Mouse (Mus musculus): ENCODE data around the gene Acot6. TPM values are rescaled to one million over a fixed set of nuclear protein-coding genes. Genes with fewer than 3 reads are reported as not detected.
"Not testable (repeated sequence)": the region's sequence is repeated elsewhere in the genome, so short reads cannot be mapped to it uniquely, and the experiment has no call there.

Gene Acot6
- 1 to 10 TPM; 4.1 to 4.9 (median 4.1) TPM for total RNA-seq (2022)

DNA sequence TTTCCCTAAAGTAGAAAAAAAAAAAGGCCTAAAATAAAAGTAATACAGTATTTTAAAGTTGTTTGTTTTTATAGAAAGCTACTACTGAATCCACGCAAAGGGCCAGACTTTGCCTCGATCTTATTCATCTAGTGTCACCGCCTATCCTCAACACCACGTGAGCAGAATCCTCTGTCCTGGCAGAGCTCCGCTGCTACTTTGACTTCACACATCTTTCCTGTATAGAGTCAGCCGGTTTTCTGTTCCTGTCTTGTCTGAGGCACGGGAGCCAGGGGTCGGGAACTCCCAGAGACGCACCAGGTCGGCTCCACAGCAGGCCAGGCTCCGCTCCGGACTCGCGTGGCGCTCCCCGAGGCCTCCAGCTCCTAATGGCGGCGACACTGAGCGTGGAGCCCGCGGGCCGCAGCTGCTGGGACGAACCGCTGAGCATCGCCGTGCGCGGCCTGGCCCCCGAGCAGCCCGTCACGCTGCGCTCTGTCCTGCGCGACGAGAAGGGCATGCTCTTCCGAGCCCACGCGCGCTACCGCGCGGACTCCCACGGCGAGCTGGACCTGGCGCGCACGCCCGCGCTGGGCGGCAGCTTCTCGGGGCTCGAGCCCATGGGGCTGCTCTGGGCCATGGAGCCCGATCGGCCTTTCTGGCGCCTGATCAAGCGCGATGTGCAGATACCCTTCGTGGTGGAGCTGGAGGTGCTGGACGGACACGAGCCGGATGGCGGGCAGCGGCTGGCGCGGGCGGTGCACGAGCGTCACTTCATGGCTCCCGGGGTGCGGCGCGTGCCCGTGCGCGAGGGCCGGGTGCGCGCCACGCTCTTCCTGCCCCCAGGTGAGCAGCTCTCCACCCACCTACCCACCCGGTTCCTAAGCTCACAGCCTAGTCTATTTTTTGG lies at the start of gene Acot6:
TSS of gene Acot6 (plus strand) at position 51 of the 889 bp plus-strand sequence.
- peak in 1 of 2 experiments; percentile 32 for DNase-seq (ENCODE audit: low spot score in 2 of 2)

DNA sequence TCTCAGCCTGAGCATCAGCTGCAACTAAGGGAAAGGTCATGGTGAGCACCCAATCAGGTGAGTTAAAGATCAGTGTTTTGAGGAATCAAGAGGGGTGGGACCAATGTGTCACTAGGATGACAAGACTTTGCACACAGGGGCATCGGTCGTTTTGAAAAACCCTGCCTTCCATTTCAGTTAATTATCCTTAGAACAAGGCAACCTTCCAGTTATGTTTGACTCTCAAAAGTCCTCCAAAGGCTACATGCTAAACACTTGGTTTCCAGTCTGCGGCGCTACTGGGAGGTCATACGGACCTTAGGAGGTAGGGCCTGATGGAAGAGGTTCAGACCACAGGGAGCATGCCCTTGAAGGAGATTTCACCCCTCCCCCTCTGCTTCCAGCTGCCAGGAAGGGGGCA lies 49.7 kb upstream of the Acot6 start:
- DNase-seq (ENCODE audit: low spot score in 2 of 2): not testable (repeated sequence)

DNA sequence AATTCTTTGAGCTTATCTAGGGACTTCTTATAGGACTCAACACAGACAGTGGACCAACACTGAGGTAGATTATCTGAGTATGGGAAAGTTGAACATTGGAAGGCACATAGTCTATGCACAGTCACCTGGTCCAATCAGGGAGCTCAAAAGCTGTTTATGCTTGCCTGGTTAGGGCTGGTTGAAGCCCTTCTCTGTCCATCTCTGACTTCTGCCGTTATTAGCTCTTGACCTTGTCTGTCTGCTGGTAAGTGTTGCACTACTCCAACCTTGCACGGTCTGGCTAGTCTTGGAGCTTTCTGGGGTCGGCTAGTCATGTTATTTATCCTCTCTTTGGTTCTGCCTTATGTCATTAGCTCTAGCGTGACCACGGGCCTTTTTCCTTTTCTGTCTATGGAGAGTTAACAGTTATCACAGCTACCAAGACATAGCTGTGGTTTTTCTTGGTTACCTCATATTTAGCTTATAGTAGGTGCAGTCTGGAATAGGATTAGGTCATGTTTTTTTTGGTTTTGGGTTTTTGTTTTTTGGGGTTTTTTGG lies 48.4 kb upstream of the Acot6 start, which contains the start of gene Acot3:
TSS of gene Acot3 (plus strand) at position 208 of the 538 bp plus-strand sequence.
- no peak for DNase-seq (ENCODE audit: low spot score in 2 of 2)

DNA sequence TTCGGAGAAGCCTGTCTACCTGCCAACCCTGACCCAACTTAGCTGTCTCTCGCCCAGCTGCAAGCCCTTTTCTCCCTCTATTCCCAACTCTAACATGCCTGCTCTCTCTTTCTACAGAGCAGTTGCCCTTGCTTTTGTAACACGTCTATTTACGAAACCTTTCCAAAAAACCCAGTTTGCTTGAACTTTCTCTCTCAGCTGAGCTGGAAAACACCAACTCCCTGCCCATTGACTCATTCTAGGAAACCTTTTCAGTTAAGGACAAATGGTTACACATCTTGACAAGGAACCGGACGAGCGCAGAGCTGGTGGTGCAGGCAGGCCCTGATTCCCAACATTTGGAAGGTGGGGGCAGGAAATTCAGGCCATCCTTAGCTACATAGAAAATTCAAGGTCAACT lies 47.8 kb upstream of the Acot6 start:
- no peak for DNase-seq (ENCODE audit: low spot score in 2 of 2)

DNA sequence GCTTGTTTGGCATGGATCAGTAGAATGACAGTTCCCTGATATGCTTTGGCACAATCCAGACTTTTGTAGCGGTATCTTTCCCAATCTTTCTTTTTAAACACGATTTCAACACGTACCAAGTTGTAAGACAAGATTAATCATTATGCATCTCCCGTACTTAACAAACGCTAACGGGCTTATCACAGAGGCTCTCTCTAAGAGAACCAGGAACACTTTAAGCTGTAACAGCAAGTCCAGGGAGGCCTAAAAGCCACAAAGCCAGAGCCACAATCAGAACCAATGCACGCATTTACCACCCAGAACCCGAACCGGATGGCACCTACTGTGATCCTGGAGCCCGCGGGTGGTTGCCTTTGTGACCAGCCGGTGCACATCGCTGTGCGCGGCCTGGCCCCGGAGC lies 47.3 kb upstream of the Acot6 start:
- DNase-seq (ENCODE audit: low spot score in 2 of 2): peak in 1 of 2 experiments; percentile 13

DNA sequence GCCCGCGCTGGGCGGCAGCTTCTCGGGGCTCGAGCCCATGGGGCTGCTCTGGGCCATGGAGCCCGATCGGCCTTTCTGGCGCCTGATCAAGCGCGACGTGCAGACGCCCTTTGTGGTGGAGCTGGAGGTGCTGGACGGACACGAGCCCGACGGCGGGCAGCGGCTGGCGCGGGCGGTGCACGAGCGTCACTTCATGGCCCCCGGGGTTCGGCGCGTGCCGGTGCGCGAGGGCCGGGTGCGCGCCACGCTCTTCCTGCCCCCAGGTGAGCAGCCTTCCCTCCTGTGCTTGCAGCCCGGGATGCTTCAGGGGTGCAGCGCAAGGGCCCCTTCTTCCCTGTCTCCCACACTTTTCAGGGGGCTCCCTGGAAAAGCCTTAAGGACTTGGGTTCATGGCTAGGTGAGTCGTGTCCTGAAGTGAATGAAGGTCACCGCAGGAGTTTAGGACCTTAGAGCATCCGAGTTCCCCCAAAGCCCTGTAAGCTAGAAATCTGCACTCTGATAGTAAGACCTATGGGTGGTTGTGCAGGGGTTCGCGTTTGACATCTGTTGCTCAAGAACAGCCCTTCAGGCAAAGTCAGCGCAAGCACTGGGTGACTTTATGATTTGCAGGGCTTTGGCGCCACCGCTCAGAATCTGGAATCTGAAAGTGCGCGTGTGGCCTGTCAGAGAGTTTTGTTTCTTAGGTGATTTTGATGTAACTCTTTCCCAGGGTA lies 46.6 kb upstream of the Acot6 start:
- no peak for DNase-seq (ENCODE audit: low spot score in 2 of 2)

DNA sequence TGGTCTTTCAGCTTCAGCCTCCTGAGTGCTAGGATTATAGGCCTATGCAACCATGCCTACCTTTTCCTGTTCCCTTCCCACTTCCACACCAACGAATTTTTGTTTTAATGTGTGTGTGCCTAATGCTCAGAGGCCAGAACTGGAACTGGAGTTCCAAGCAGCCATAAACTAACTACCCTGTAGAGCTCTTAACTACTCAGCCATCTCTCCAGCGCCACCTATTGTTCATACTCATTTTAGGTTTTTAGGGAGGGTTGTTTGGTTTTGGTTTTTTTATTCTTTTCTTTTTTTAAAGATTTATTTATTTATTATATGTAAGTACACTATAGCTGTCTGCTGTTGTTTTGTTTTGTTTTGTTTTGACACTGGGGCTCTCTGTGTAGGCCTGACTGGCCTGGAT lies 39.5 kb upstream of the Acot6 start:
- no peak for DNase-seq (ENCODE audit: low spot score in 2 of 2)

DNA sequence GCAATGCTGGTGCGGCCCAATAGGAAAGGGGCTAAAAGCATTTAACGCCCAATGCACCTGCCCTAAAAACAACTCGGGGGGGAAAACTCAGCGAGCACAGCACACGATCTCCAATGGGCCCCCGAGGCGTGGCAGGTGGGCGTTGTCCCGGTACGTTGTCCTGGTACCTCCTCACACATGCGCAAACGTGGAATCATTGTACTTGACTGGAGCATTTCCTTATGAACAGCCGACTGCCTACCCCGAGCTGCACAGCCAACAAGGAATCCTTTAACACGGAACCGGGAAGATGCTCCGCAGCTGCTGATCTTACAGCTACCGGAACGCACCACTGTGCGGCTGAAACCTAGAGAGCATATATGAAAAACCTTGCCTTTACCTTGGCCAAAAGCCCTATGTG lies 38.1 kb upstream of the Acot6 start:
- DNase-seq (ENCODE audit: low spot score in 2 of 2): no peak

DNA sequence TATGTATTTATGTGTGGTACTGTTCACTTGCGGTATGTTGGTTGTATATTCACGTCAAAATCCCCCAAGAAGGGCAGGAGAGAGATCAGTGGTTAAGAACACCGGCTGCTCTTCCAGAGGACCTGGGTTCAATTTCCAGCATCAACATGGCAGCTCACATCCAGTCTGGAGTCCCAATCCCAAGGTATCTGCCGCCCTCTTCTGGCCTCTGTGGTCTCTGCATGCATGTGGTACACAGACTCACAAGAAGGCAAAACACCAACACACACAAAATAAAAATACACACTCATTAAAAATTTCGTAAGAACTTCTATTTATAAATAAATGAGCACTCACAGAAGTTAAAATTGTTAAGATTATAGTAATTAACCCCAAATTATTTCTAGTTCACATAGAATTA lies 37.2 kb upstream of the Acot6 start:
- no peak for DNase-seq (ENCODE audit: low spot score in 2 of 2)

DNA sequence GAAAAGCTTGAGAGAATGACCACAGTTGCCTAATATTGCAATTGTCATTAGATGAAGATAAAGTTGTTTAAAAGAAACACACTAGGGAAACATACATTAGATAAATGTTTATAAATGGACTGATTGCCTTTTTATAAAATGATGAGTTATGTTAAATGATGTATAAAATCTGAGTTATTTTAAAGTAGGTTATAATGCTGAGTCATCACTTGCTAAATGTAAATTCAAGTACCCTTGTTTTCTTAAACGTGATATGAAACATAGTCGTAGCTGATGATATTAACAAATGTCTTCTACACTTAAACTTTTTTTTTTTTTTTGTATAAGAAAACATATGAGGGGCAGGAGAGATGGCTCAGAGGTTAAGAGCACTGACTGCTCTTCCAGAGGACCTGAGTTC lies 36.6 kb upstream of the Acot6 start:
- no peak for DNase-seq (ENCODE audit: low spot score in 2 of 2)

DNA sequence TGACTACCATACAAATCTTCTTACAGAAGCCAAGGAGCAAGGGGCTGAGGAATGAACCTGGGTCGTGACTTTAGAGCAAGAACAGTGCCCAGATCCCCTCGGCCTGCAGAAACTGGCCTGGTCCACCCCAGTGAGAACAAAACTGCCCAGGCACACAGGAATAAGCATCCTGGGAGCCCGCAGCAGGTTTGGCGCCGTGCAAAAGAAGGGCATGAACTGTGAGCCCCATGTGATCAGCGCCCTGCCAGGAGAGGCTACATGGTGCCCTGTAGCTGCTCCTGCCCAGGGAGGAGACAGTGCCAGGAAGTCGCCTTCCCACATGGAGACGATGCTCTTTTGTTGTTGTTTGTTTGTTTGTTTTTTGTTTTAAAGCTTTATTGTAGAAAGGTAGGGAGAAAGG lies 35.8 kb upstream of the Acot6 start:
- DNase-seq (ENCODE audit: low spot score in 2 of 2): no peak

DNA sequence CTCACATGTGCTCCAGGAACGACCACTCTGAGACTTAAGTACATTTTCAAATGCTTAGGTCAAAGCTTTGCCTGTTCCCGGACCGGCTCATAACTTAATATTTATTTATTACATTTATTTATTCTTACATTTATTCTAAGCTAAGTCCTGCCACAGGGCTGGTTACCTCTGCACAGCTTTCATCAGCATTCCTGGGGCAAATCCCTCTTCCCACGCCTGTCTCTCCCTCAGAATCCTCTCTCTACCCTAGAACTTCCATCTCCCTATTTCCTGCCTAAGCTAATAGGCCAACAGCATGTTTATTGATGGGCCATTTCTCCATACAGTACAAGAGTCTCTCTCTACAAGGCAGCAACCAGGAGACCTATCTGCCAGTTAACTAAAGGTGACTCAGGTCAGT lies 32.7 kb upstream of the Acot6 start:
- DNase-seq (ENCODE audit: low spot score in 2 of 2): no peak

DNA sequence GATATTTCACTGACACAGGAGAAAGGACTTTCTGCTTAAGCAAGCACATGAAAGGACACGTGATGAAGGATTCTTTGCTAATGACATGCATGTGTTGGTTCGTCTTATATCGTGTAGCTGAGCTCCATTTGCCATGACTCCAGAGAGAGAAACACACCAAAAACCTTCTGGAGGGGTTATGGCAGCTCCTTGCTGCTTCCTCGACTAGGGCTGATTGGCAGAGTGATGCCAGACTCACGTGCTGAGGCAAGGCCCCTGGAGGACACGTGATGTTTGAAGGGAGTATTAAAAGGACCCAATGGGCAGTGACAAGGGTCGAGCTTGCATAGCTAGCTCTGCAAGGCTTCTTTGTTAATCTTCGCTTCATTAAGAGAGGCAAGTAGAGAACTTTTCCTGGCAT lies 32.2 kb upstream of the Acot6 start:
- DNase-seq (ENCODE audit: low spot score in 2 of 2): no peak

DNA sequence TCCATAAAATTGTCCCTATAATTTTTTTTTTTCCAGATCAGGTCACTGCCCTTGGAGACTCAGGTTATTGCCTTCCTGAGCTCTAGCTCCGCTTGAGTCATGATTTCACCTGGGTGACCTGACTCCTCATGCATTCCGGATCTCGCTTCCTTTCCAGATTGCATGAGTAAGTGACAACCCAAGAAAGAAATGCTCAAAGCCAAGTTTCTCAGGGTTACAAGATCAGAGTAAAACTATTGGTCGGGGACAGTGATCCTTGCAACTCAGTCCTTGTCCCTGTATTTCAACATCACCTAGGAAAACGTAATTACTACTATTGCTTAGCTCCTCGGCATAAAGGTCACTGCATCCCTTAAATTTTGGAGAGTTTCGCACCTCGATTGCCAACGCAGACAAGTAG lies 31.5 kb upstream of the Acot6 start, which contains the start of gene Acot5:
TSS of gene Acot5 (plus strand) at position 340 of the 400 bp plus-strand sequence.
- DNase-seq (ENCODE audit: low spot score in 2 of 2): no peak

DNA sequence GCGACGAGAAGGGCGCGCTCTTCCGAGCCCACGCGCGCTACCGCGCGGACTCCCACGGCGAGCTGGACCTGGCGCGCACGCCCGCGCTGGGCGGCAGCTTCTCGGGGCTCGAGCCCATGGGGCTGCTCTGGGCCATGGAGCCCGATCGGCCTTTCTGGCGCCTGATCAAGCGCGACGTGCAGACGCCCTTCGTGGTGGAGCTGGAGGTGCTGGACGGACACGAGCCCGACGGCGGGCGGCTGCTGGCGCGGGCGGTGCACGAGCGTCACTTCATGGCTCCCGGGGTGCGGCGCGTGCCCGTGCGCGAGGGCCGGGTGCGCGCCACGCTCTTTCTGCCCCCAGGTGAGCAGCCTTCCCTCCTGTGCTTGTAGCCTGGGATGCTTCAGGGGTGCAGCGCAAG lies 30.9 kb upstream of the Acot6 start:
- peak; percentile 18 to 36 for DNase-seq (ENCODE audit: low spot score in 2 of 2)

DNA sequence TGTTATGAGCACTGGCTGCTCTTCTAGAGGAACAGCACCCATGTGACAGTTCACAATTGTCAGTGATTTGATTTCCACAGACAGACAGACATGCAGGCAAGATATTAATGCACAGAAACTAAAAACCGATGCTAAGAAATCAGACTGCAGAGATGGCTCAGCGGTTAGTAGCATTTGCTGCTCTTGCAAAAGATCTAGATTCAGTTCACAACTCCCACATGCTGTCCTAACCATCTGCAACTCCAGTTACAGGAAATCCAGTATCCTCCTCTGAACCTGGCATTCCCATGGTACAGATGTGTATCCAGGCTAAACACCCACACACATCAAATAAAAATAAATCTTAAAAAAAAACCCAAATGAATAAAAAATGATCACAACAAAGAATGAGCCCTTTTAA lies 28.8 kb upstream of the Acot6 start:
- peak in 1 of 2 experiments; percentile 56 for DNase-seq (ENCODE audit: low spot score in 2 of 2)

DNA sequence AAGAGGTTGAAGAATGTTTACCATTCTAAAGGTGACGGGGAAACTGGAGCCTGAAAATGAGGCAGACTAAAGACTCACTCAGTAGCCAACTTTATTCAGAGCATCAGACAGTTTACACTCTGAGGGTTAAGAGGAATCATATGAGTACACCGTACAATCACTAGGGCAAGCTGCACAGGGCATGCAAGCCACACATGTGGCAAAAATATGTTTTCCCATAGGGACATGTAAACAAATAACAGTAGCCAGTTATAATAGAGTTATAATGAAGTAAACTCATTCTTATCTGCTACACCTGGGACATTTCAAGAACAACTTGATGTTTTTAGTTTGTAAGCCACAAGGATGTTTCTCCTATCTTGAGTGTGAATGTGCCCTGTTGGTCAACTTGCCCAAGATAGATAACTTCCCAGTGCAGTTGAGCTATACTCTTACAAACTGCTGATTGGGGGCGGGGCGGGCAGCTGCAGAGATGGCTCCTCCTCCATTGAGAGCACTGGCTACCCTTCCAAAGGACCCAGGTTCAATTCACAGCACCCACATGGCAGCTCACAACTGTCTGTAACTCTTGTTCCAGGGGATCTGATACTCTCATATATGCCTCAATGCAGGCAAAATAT lies 23.0 kb upstream of the Acot6 start:
- DNase-seq (ENCODE audit: low spot score in 2 of 2): no peak

DNA sequence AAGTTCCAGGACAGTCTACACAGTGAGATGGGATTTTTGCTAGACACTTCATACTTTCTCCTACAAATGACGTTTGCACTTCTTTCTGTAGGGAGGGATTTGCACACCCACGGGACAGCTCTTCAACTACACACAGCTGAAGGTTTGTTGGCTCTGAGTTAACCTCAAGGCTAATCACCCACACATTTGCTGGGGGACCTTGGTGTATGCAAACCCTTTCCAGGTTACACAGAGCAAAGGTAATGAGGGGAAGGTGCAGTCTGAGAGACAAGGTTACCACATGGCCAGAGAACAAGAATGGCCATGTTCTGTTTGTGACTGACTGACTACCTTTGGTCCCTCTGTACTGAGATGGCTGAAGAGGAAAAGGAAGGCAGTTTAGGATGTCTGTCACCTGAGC lies 16.6 kb upstream of the Acot6 start:
- DNase-seq (ENCODE audit: low spot score in 2 of 2): no peak

DNA sequence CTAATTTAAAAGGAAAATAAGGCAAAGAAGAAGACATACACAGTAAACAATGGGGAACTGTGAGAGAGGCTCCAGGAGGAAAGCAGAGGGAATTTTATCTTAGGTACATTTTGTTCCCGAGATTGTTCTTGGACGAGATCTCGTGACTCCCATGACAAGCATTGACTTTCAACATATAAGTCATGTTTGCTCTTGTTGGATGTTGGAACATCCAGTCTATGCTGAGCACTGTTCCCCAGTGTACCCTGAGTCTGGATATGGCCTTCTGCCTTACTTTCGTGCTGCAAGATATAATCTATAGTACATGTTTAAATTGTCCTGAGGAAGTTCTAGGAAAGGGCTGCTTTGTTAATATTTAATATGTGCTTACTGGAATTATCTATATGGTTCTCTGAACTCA lies 15.9 kb upstream of the Acot6 start:
- DNase-seq (ENCODE audit: low spot score in 2 of 2): no peak

DNA sequence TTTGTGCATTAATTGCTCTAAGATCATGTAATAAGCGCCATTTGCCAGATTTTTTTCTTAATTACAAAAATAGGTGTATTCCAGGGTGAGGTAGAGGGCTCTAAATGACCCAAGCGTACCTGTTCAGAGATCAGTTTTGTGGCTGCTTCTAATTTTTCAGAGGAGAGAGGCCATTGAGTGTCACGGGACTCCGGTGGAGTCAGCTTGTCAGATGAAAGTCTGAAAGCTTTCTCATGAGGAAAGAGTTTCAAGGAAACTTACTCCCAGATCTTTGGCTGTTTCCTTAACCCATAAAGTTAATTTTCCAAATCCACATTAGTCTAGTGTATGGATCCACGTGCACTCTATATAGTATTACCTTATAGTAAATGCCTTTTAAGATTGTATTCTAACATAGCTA lies 5.8 kb upstream of the Acot6 start:
- DNase-seq (ENCODE audit: low spot score in 2 of 2): not testable (repeated sequence)

DNA sequence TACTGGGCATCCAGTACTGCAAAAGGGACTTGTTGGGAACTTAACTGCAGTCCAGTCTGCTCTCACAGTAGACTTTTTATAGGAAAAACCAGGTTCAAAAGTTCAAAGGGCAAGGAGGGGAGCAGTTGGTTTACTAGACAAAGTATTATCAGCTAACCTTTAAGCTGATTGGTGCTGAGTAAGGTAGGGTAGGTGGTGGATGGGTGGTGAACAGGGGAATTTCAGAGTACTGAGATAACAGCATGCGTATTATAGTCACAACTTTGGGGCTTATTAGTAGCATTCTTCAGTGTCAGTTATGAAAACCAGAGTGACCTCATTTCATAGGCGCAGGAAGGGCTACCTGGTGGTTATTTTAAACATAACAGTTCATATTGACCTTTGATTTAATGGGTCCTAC lies 849 bp upstream of the Acot6 start:
- no peak for DNase-seq (ENCODE audit: low spot score in 2 of 2)

DNA sequence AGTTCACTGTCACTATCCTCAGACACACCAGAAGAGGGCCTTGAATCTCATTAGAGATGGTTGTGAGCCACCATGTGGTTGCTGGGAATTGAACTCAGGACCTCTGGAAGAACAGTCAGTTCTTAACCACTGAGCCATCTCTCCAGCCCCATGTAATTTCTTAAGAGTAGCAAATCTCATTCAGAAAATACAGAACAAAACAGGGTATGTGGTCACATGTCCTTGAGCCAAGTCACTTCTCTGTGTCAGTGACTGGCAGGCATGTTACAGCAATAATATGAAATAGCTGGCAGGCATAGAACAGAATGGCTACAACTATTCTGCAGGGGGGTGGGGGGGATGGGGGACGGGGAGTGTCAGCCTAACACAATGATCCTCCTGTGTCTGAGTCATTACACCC lies 383 bp upstream of the Acot6 start:
- DNase-seq (ENCODE audit: low spot score in 2 of 2): no peak

Data from left cerebral cortex, adult 8-10 months (tissue).